Mouse (Mus musculus): ENCODE results near the gene Rita1. TPM values are rescaled to one million over a fixed set of nuclear protein-coding genes. Genes with fewer than 3 reads are reported as not detected.

Rita1 gene
- total and polyA plus RNA-seq, 2 experiments from 2014 or later: 30.4 to 38.6 TPM

DNA sequence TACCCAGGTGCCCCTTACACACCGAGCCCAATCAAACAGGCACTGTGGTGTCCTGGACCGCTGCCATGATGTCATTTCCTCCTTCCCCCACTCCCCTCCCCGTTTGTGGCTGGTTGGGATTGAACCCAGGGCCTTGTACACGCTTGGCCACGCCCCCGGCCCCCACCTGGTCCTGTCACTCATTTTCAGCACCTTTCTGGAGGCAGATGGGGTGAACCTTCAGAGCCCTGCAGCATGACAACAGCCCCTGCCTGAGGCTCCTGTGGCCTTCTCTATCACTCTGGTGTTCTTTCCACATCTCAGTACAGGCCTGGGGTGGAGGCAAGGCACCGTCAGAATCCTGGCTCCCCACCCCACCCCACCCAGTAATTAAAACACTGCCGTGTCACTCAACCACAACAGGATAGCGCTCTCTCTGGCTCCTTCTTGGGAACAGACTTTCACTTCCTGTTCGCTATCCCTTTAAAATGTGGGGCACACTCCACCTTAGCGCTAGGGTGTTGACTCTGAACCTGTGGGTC is 35.5 kb downstream of the Rita1 start:
- Histone ChIP-seq H3K9ac (replicated peaks; ENCODE audit: low read length) (no peak overlapping the region), H3K27me3 (ENCODE audit: insufficient read depth, low read length) (no peaks in the 10 kb centered on the region), H3K27ac (no peak overlapping the region), H3K9me3 (ENCODE audit: low read length) (no peaks in the 10 kb centered on the region), H3K4me1 (ENCODE audit: insufficient read depth, low read length) (peaks cover 18% of the 10 kb centered on the region), H3K4me3 (ENCODE audit: low read length) (no peak overlapping the region), H3K36me3 (ENCODE audit: insufficient read depth, low read length) (peaks cover 2% of the 10 kb centered on the region; the same call in 1 of the 2 replicates), H3K4me2 (ENCODE audit: low read depth, low read length) (no peak overlapping the region)
- ATAC-seq (no peak), DNase-seq (ENCODE audit: low spot score) (no peak)
- WGBS: 75% methylated on average over 11 of the region's 11 CpGs
- TF ChIP-seq CTCF (IDR thresholded peaks at IDR 0.05; ENCODE audit: low read depth): no peak

DNA sequence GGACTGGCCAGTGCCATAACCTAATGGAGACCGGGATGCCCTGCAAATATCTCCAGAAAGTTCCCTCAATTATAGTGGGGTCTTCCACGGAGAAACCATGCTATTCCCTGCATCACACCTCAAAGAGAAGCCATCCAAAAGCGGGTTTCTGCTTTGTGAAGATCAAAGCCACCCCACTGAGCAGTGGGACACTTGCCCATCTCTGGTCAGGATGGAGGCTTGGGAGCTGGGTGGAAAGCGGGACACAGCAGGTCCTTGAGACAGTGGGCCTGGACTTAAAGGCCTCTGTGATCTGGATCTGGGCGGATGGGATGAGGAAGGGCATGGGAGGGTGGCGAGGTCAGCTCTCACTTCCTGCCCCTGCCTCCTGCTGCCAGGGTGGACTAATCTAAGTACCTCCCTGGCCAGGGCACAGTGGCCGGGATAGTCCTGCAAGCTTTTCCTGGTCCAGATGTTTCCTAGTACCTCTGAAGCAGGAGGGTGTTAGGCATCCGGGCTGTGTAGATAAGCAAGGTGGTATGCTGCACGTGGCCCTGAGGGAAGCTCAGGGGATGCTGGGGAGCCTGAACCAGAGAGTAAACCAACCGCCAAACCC is 37.8 kb downstream of the Rita1 start:
- no peak for ATAC-seq

DNA sequence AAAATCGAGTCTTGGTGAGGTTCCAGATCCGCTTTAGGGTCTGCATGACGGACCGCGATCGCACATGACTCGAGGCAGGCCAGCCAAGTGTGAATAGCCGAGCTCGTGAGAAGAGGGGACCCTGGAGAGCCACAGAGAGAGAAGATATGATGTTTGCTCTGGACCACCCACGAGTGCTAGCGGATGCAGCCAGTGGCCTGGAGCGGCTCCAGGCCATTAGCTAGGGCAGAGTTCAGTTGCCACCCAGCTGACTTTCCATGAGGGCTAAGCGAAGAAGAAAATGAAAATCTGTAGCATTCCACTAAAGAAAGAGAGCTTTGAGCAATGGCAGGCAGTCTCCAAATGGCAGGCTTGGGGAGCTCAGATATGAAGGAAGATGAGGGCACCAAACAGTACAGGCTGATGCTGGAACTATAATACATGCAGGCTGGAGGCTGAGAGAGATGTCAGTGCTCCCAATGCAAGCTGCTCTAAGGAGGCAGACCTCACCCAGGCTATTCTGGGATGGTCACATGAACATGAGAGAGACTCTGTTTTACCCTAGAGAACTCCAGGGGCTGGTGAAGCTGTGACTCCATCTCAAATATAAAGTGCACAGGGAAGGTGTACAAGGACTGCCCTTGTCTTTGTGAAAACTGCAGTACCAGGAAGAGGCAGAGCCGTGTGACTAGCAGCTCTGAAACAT is 41.2 kb downstream of the Rita1 start:
- no peaks in the 10 kb centered on the region for H3K36me3 ChIP-seq (ENCODE audit: insufficient read depth, low read length)
- H3K9me3 ChIP-seq (ENCODE audit: low read length): no peaks in the 10 kb centered on the region
- peaks cover 54% of the 10 kb centered on the region for H3K4me1 ChIP-seq (ENCODE audit: insufficient read depth, low read length)
- DNase-seq (ENCODE audit: low spot score) (peak; percentile 76), ATAC-seq (no peak)
- no peak overlapping the region for H3K4me3 ChIP-seq (ENCODE audit: low read length)
- no peaks in the 10 kb centered on the region for H3K27me3 ChIP-seq (ENCODE audit: insufficient read depth, low read length)
- no peak overlapping the region for H3K4me2 ChIP-seq (ENCODE audit: low read depth, low read length)
- peak overlapping the region; percentile 72 for H3K27ac ChIP-seq
- TF ChIP-seq CTCF (IDR thresholded peaks at IDR 0.05; ENCODE audit: low read depth): no peak
- no peak overlapping the region for H3K9ac ChIP-seq (replicated peaks; ENCODE audit: low read length)
- 28% methylated on average over 14 of the region's 14 CpGs for WGBS

More for the DNA sequence above, 37.8 kb downstream of the Rita1 start:
- Histone ChIP-seq H3K4me2 (ENCODE audit: low read depth, low read length) (no peak overlapping the region), H3K27me3 (ENCODE audit: insufficient read depth, low read length) (no peaks in the 10 kb centered on the region), H3K36me3 (ENCODE audit: insufficient read depth, low read length) (no peaks in the 10 kb centered on the region), H3K27ac (no peak overlapping the region), H3K4me3 (ENCODE audit: low read length) (no peak overlapping the region), H3K9me3 (ENCODE audit: low read length) (no peaks in the 10 kb centered on the region), H3K4me1 (ENCODE audit: insufficient read depth, low read length) (peaks cover 27% of the 10 kb centered on the region; the same call in 1 of the 2 replicates), H3K9ac (replicated peaks; ENCODE audit: low read length) (no peak overlapping the region)
- TF ChIP-seq CTCF (IDR thresholded peaks at IDR 0.05; ENCODE audit: low read depth): no peak
- DNase-seq (ENCODE audit: low spot score): no peak
- WGBS: 71% methylated on average over 10 of the region's 10 CpGs

DNA sequence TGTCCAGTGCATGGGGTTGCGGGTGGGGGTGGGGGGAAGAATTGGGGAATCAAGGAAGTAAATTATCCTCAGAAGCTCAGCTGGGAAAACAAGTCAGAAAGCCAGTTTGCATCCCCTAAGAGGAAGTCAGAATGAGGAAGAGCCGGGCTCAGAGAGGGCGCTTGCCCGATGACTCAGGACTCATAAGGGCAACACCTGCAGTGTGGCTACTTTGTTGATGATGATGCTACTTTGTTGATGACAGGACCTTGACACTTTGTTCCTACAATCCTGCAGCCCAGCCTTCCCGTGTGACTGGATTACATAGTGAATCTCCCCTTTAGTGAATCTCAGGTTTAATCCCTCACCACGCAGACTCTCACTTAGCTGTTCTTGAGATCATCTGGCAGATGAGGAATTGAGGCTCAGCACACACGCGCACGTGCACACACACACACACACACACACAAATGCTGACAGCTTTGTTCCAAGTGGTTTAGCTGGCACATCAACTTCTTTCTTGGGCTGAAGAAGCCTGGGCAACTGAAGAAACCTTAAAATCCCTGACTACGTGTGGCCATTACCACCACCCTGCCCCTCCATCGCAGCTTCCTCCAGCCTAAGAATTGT is 42.0 kb downstream of the Rita1 start:
- Histone ChIP-seq H3K27me3 (ENCODE audit: insufficient read depth, low read length) (no peaks in the 10 kb centered on the region), H3K4me1 (ENCODE audit: insufficient read depth, low read length) (peaks cover 62% of the 10 kb centered on the region), H3K9ac (replicated peaks; ENCODE audit: low read length) (no peak overlapping the region), H3K27ac (peak overlapping the region; percentile 72), H3K36me3 (ENCODE audit: insufficient read depth, low read length) (no peaks in the 10 kb centered on the region), H3K9me3 (ENCODE audit: low read length) (no peaks in the 10 kb centered on the region), H3K4me2 (ENCODE audit: low read depth, low read length) (no peak overlapping the region), H3K4me3 (ENCODE audit: low read length) (no peak overlapping the region)
- peak; percentile 26 for DNase-seq (ENCODE audit: low spot score)
- TF ChIP-seq CTCF (IDR thresholded peaks at IDR 0.05; ENCODE audit: low read depth): no peak
- WGBS: 59% methylated on average over 11 of the region's 11 CpGs
- no peak for ATAC-seq

DNA sequence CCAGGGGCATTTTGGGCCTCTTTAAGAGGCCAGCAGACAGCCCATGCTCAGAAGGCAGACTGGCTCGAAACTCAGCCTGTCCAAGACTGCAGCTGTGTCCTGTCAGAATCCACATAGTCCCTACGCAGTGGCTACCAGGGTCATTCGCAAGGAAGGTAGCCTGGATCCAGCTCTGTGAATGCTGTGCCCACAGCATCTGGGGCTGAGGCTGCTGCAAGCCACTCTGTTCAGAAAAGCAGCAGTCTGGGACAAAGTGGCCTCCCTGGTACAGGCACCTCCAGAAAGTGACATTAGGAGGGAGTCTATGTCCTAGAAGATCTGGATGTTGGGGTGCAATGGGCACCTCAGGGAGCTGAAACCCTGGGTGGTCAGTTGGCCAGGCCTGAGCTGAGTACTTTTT is 42.6 kb downstream of the Rita1 start:
- 78% methylated on average over 3 of the region's 3 CpGs for WGBS
- DNase-seq (ENCODE audit: low spot score) (no peak), ATAC-seq (no peak)
- no peak overlapping the region for H3K4me2 ChIP-seq (ENCODE audit: low read depth, low read length)
- peaks cover 66% of the 10 kb centered on the region for H3K4me1 ChIP-seq (ENCODE audit: insufficient read depth, low read length)
- TF ChIP-seq CTCF (IDR thresholded peaks at IDR 0.05; ENCODE audit: low read depth): no peak
- 0 out of 2 replicates have a peak overlapping the region, but pooled peaks have one; percentile 72 for H3K27ac ChIP-seq
- H3K9me3 ChIP-seq (ENCODE audit: low read length): no peaks in the 10 kb centered on the region
- H3K36me3 ChIP-seq (ENCODE audit: insufficient read depth, low read length): no peaks in the 10 kb centered on the region
- H3K9ac ChIP-seq (replicated peaks; ENCODE audit: low read length): no peak overlapping the region
- no peaks in the 10 kb centered on the region for H3K27me3 ChIP-seq (ENCODE audit: insufficient read depth, low read length)
- H3K4me3 ChIP-seq (ENCODE audit: low read length): no peak overlapping the region

GRCm38 (mm10) chr5:120568964-120569363 is 43.4 kb downstream of the Rita1 start:
- Histone ChIP-seq H3K4me2 (ENCODE audit: low read depth, low read length) (no peak overlapping the region), H3K4me3 (ENCODE audit: low read length) (no peak overlapping the region), H3K9ac (replicated peaks; ENCODE audit: low read length) (no peak overlapping the region), H3K36me3 (ENCODE audit: insufficient read depth, low read length) (no peaks in the 10 kb centered on the region), H3K4me1 (ENCODE audit: insufficient read depth, low read length) (peaks cover 63% of the 10 kb centered on the region), H3K27ac (peak overlapping the region; percentile 82), H3K9me3 (ENCODE audit: low read length) (no peaks in the 10 kb centered on the region), H3K27me3 (ENCODE audit: insufficient read depth, low read length) (no peaks in the 10 kb centered on the region)
- ATAC-seq (no peak), DNase-seq (ENCODE audit: low spot score) (no peak)
- WGBS: 77% methylated on average over 4 of the region's 4 CpGs
- TF ChIP-seq CTCF (IDR thresholded peaks at IDR 0.05; ENCODE audit: low read depth): no peak
